ENCODE assay signal across 14 mouse cellular contexts in the genomic region with DNA sequence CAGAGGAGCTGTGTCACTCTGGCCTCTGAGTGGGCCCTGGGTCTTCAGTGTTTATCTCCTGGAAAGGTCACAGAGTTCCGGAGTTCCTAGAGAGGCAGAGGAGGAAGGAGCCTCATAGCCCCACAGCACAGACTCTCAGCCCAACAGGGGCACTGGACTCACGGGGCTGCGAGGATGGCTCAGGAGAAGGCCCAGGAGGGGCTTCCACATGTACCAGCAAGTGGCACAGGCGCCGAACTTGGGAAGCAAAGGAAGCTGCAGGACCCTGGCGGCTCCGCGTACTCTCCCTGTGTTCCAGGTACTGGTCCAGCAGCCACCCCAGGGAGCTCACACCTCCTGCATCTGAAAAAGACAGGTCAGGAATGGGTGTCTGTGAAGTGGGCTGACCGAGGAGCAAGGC. TPM values are rescaled to one million over a fixed set of nuclear protein-coding genes. Genes with fewer than 3 reads are reported as not detected.
A peak's percentile ranks its signal among the peaks of the same experiment; 100 is the strongest.
DNase-seq lines count a peak whose midpoint lies in the region; ATAC-seq lines count a peak whose summit lies in the region.
"Had no signal": no experiment of that assay in that cellular context is flagged by ENCODE, and none has a peak within 500 bp of the region (broad histone marks: within the 10 kb centered on the region; RNA-seq: fewer than 3 reads in every experiment).

No protein-coding gene starts in this region.

- ATAC-seq in hindbrain, embryonic 16.5 days = no peak
- ATAC-seq in hindbrain, embryonic 11.5 days (ENCODE audit: low FRiP score) = no peak
- ATAC-seq: inflammation-experienced regulatory T-cells, adult 6 months had no signal

- H3K4me1 ChIP-seq in hindbrain, embryonic 16.5 days (ENCODE audit: control insufficient read depth, insufficient read depth, low read depth, low read length) = no peaks in the 10 kb centered on the region
- no peaks in the 10 kb centered on the region for H3K4me1 ChIP-seq in hindbrain, embryonic 11.5 days (replicated peaks; ENCODE audit: control insufficient read depth, insufficient read depth, low read length)
- H3K4me1 ChIP-seq in limb, embryonic 10.5 days = peaks cover 25% of the 10 kb centered on the region
- H3K4me1 ChIP-seq: neural tube, embryonic 12.5 days had no signal

- no peak for DNase-seq in hindbrain, embryonic 11.5 days (ENCODE audit: low spot score)
- peak; percentile 9 for DNase-seq in urinary bladder, postnatal 10 days (ENCODE audit: low spot score)
- no peak for DNase-seq in urinary bladder, postnatal 36 days (ENCODE audit: low spot score in 2 of 2)
- DNase-seq in limb, embryonic 10.5 days (ENCODE audit: low spot score) = no peak
- no peak for DNase-seq in embryo, embryonic 10.5 days (ENCODE audit: low spot score)
- DNase-seq in left cerebral cortex, adult 8-10 months (ENCODE audit: low spot score in 2 of 2) = no peak
- DNase-seq: cerebellum, adult 11 months; gastrocnemius, adult 2 months; lung, postnatal 14 days; right cerebral cortex, postnatal 4 days had no signal

- peak overlapping the region; percentile 27; the same call in 1 of the 2 replicates for H3K9ac ChIP-seq in hindbrain, embryonic 16.5 days (ENCODE audit: low read depth, low read length)
- H3K9ac ChIP-seq in hindbrain, embryonic 11.5 days (ENCODE audit: low read depth, low read length) = no peak overlapping the region
- H3K9ac ChIP-seq: neural tube, embryonic 12.5 days had no signal

- no peak overlapping the region for H3K4me3 ChIP-seq in hindbrain, embryonic 16.5 days (ENCODE audit: low read length)
- no peak overlapping the region for H3K4me3 ChIP-seq in hindbrain, embryonic 11.5 days (ENCODE audit: low read depth, low read length)
- peak overlapping the region; percentile 41; the same call in 1 of the 2 replicates for H3K4me3 ChIP-seq in limb, embryonic 10.5 days
- H3K4me3 ChIP-seq: gastrocnemius, adult 2 months; neural tube, embryonic 12.5 days had no signal

- H3K36me3 ChIP-seq in hindbrain, embryonic 16.5 days (ENCODE audit: control insufficient read depth, insufficient read depth, low read length) = peaks cover 20% of the 10 kb centered on the region
- no peaks in the 10 kb centered on the region for H3K36me3 ChIP-seq in hindbrain, embryonic 11.5 days (ENCODE audit: control insufficient read depth, insufficient read depth, low read length)
- no peaks in the 10 kb centered on the region for H3K36me3 ChIP-seq in limb, embryonic 10.5 days
- H3K36me3 ChIP-seq: G1E had no signal

- H3K27me3 ChIP-seq in hindbrain, embryonic 16.5 days (replicated peaks; ENCODE audit: control insufficient read depth, insufficient read depth, low read length) = peaks cover 10% of the 10 kb centered on the region; the same call in 1 of the 2 replicates
- peaks cover 4% of the 10 kb centered on the region; the same call in 1 of the 2 replicates for H3K27me3 ChIP-seq in hindbrain, embryonic 11.5 days (ENCODE audit: control insufficient read depth, insufficient read depth, low read length)
- peaks cover 46% of the 10 kb centered on the region for H3K27me3 ChIP-seq in limb, embryonic 10.5 days (ENCODE audit: low read depth, poor library complexity, severe bottlenecking)

- H3K27ac ChIP-seq in hindbrain, embryonic 16.5 days (ENCODE audit: low read depth, low read length) = no peak overlapping the region
- H3K27ac ChIP-seq in hindbrain, embryonic 11.5 days (ENCODE audit: low read depth, low read length) = no peak overlapping the region
- peak overlapping the region; percentile 59; the same call in 1 of the 2 replicates for H3K27ac ChIP-seq in limb, embryonic 10.5 days
- H3K27ac ChIP-seq: gastrocnemius, adult 2 months; neural tube, embryonic 12.5 days had no signal

- H3K4me2 ChIP-seq in hindbrain, embryonic 16.5 days (ENCODE audit: low read length) = no peak overlapping the region
- no peak overlapping the region for H3K4me2 ChIP-seq in hindbrain, embryonic 11.5 days (replicated peaks; ENCODE audit: low read depth, low read length)

- H3K9me3 ChIP-seq in hindbrain, embryonic 16.5 days (ENCODE audit: control insufficient read depth, low read length) = no peaks in the 10 kb centered on the region
- H3K9me3 ChIP-seq in hindbrain, embryonic 11.5 days (ENCODE audit: control insufficient read depth, low read length) = no peaks in the 10 kb centered on the region
- no peaks in the 10 kb centered on the region for H3K9me3 ChIP-seq in limb, embryonic 10.5 days (replicated peaks)
- H3K9me3 ChIP-seq: G1E; neural tube, embryonic 12.5 days had no signal

- WGBS in hindbrain, embryonic 16.5 days = 83% methylated on average over 9 of the region's 9 CpGs
- WGBS in hindbrain, embryonic 11.5 days = 80% methylated on average over 9 of the region's 9 CpGs
- 78% methylated on average over 9 of the region's 9 CpGs for WGBS in limb, embryonic 10.5 days

RNA-seq across cellular contexts. Expression of gene Dnph1, which starts 24.7 kb away (rescaled TPM):
- polyA plus RNA-seq in hindbrain, embryonic 16.5 days (2015; fragmentation: Nextera tagmentation; extraction: Ambion mirVana) = 18.7 and 19.0 TPM in 2 replicates
- 59.7 and 64.7 TPM in 2 replicates for polyA plus RNA-seq in hindbrain, embryonic 11.5 days (2014; fragmentation: Nextera tagmentation; extraction: Ambion mirVana)
- 70.1 and 78.6 TPM in 2 replicates for polyA plus RNA-seq in limb, embryonic 10.5 days (2016; fragmentation: Nextera tagmentation; extraction: Ambion mirVana)
- total RNA-seq in left cerebral cortex, adult 8-10 months (2022) = 1 to 10 TPM; 3.0 to 5.4 (median 4.8) TPM

RNA-seq across cellular contexts. Expression of gene Cul9, which starts 25.0 kb away (rescaled TPM):
- polyA plus RNA-seq in hindbrain, embryonic 16.5 days (2015; fragmentation: Nextera tagmentation; extraction: Ambion mirVana) = 19.7 and 25.1 TPM in 2 replicates
- 4.7 and 4.8 TPM in 2 replicates for polyA plus RNA-seq in hindbrain, embryonic 11.5 days (2014; fragmentation: Nextera tagmentation; extraction: Ambion mirVana)
- polyA plus RNA-seq in limb, embryonic 10.5 days (2016; fragmentation: Nextera tagmentation; extraction: Ambion mirVana) = 2.4 and 5.6 TPM in 2 replicates
- 10 to 100 TPM; 62.1 to 68.2 (median 66.4) TPM for total RNA-seq in left cerebral cortex, adult 8-10 months (2022)

RNA-seq across cellular contexts. Expression of gene Ttbk1, which starts 33.7 kb away (rescaled TPM):
- polyA plus RNA-seq in hindbrain, embryonic 16.5 days (2015; fragmentation: Nextera tagmentation; extraction: Ambion mirVana) = 5.1 and 5.5 TPM in 2 replicates
- polyA plus RNA-seq in hindbrain, embryonic 11.5 days (2014; fragmentation: Nextera tagmentation; extraction: Ambion mirVana) = 2.3 and 2.4 TPM in 2 replicates
- polyA plus RNA-seq in limb, embryonic 10.5 days (2016; fragmentation: Nextera tagmentation; extraction: Ambion mirVana) = 0.09 and 0.34 TPM in 2 replicates
- 100 to 1,000 TPM; 110 to 125 (median 119) TPM for total RNA-seq in left cerebral cortex, adult 8-10 months (2022)

RNA-seq across cellular contexts. Expression of gene Srf, which starts 34.8 kb away (rescaled TPM):
- polyA plus RNA-seq in hindbrain, embryonic 16.5 days (2015; fragmentation: Nextera tagmentation; extraction: Ambion mirVana) = 3.5 and 3.6 TPM in 2 replicates
- 5.1 and 8.2 TPM in 2 replicates for polyA plus RNA-seq in hindbrain, embryonic 11.5 days (2014; fragmentation: Nextera tagmentation; extraction: Ambion mirVana)
- polyA plus RNA-seq in limb, embryonic 10.5 days (2016; fragmentation: Nextera tagmentation; extraction: Ambion mirVana) = 8.3 and 9.0 TPM in 2 replicates
- 10 to 100 TPM; 57.3 to 61.0 (median 60.6) TPM for total RNA-seq in left cerebral cortex, adult 8-10 months (2022)
